Mouse (Mus musculus) skeletal muscle tissue, postnatal 0 days (tissue): ENCODE results near the gene 1700023F06Rik. TPM values are rescaled to one million over a fixed set of nuclear protein-coding genes. Genes with fewer than 3 reads are reported as not detected.

Experiments used
- polyA plus RNA-seq: library from polyadenylated mRNA; unstranded; fragments of >200 nt; fragmentation: Nextera tagmentation; extraction: Ambion mirVana; gene quantifications from 2 replicates; pipeline ENCODE4 v1.2.1, GENCODE M21; 2015

1700023F06Rik gene
- not detected in 2 replicates for polyA plus RNA-seq

GRCm38 (mm10) chr11:103208458-103208857, at the start of gene 1700023F06Rik:
1700023F06Rik (minus strand) TSS chr11:103208558.

DNA sequence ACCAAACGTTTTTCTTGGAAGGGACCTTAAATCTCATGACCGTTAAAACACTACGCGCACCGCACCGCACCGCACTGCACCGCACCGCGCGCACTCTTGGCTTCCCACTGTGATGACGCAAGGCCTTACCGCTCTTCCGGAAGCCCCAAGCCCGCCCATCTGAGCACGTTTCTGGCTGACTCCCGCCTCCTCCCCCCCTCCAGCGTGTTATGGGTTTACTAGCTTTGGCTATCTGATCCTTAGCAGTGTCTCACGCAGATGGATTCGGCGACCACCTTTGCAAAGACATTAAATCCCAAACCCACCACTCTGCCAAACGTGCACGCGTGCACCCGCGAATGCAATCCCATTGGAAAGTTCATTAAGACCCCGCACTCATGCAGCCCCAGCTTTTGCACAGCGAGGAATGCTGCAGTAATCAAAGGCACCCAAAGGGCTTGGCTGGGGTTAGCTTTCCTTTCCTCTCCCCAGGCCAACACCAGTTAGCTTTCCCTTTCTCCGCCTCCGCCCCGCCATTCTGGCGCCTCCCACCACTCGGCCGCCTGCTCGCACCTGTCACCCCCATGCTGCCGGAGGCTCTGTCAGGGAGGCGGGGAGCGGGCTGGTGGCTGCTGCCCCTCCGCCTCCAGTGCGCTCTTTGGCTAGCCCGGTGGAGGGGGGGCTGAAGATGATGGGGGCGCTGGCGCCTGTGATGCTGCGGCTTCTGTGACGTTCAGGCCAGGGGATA, 9.6 kb upstream of the 1700023F06Rik start, which contains the start of gene Spata32:
Gene Spata32, minus strand, starts transcription at position 643 of the 727 bp plus-strand sequence.

DNA sequence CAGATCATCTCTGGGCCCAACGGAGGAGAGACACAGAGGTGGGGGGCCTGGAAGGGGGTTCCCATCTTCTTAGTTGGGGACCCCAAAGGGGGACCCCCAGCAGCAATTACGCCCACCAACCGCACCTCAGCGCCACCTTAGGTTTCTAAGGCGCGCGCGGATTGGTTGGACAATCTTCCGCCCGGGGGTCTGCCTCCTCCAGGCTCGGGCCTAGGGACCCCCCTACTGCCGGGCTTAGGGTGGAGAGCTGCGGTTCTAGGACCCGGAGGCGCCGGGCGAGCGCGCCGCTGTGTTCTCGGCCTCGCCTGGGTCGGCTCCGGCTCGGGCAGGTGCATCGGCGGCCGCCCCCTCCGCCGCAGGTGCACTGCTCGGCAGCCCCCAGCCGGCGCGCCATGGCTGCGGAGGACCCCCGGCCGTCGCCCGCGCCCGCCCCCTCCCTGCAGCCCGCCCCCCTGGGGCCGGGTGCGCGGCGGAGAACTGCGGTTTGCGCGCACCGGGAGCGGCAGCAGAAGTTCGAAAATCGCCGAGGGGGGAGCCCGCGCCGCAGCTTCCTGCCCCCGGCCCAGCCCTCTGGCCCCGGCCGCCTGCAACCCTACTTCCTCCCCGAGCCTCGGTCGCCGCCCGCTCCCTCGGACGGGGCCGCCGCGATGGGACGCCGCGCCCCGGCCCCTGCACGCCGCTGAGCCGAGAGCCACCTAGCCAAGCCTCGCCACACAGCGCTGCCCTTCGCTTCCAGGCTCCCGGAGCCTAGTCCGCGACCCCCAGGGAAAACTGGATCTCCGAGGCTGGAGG, 37.7 kb downstream of the 1700023F06Rik start, which contains the start of gene Fmnl1:
Gene Fmnl1, plus strand, starts transcription at position 614 of the 792 bp plus-strand sequence.

Other genes starting within 250 kb of the 1700023F06Rik start
- gene Nmt1, start 180.4 kb downstream of the 1700023F06Rik start, polyA plus RNA-seq, result 40.2 and 42.3 TPM in 2 replicates
- gene Dcakd, start 180.2 kb downstream of the 1700023F06Rik start, polyA plus RNA-seq, result 46.0 and 51.7 TPM in 2 replicates
- 2.5 and 2.6 TPM in 2 replicates for gene Plcd3, start 106.9 kb downstream of the 1700023F06Rik start, polyA plus RNA-seq
- 21.2 and 50.0 TPM in 2 replicates for gene Acbd4, start 106.9 kb downstream of the 1700023F06Rik start, polyA plus RNA-seq
- 5.5 and 6.1 TPM in 2 replicates for gene Hexim1, start 92.3 kb downstream of the 1700023F06Rik start, polyA plus RNA-seq
- 9.1 and 10.1 TPM in 2 replicates for gene Hexim2, start 76.1 kb downstream of the 1700023F06Rik start, polyA plus RNA-seq
- 0.90 and 1.9 TPM in 2 replicates for gene Fmnl1, start 37.5 kb downstream of the 1700023F06Rik start, polyA plus RNA-seq
- gene Spata32, start 9.9 kb upstream of the 1700023F06Rik start, polyA plus RNA-seq, result 0.12 TPM in 1 of 2 replicates, not detected in the other
- gene Map3k14, start 58.9 kb upstream of the 1700023F06Rik start, polyA plus RNA-seq, result 3.1 and 3.3 TPM in 2 replicates
- 4.2 and 4.4 TPM in 2 replicates for gene Arhgap27, start 155.1 kb upstream of the 1700023F06Rik start, polyA plus RNA-seq
- gene Plekhm1, start 204.1 kb upstream of the 1700023F06Rik start, polyA plus RNA-seq, result 3.2 and 4.1 TPM in 2 replicates